Mouse (Mus musculus) left cerebral cortex, adult 8-10 months (tissue): Measurements from ENCODE around the gene Pkn1. TPM values are rescaled to one million over a fixed set of nuclear protein-coding genes. Genes with fewer than 3 reads are reported as not detected.

ENCODE experiments used
- DNase-seq, 2 experiments: peaks; one replicate each; pipeline ENCODE4 v3.0.0; 2022; ENCODE audit warnings: low spot score in 2 of 2
- total RNA-seq, 4 experiments: library from RNA; stranded (reverse); gene quantifications; 2 replicates each; pipeline ENCODE4 v1.2.4; 2022

Pkn1 gene
- total RNA-seq, 4 experiments from 2014 or later, result 52.2 to 66.2 (median 54.8) TPM

- no peak for DNase-seq
Measured at GRCm38 (mm10) chr8:83654725-83655124, 44.3 kb downstream of the Pkn1 start.

DNA sequence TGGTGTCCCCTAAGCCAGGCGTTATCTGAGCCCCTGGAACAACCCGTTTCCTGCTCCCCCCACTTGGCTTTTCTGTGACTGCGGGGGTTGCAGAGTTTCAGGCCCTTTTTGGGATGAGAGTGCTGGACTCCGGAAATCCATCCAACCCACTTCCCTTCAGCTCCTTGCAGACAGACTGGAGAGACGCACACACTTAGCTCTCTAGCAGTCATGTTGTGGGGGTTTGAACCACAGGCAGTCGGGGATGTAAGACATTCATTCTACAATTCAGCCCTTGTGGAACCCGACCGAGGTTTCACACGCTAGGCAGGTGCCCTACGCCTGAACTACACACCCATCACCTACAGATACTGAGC is 45.3 kb downstream of the Pkn1 start:
- no peak for DNase-seq

DNA sequence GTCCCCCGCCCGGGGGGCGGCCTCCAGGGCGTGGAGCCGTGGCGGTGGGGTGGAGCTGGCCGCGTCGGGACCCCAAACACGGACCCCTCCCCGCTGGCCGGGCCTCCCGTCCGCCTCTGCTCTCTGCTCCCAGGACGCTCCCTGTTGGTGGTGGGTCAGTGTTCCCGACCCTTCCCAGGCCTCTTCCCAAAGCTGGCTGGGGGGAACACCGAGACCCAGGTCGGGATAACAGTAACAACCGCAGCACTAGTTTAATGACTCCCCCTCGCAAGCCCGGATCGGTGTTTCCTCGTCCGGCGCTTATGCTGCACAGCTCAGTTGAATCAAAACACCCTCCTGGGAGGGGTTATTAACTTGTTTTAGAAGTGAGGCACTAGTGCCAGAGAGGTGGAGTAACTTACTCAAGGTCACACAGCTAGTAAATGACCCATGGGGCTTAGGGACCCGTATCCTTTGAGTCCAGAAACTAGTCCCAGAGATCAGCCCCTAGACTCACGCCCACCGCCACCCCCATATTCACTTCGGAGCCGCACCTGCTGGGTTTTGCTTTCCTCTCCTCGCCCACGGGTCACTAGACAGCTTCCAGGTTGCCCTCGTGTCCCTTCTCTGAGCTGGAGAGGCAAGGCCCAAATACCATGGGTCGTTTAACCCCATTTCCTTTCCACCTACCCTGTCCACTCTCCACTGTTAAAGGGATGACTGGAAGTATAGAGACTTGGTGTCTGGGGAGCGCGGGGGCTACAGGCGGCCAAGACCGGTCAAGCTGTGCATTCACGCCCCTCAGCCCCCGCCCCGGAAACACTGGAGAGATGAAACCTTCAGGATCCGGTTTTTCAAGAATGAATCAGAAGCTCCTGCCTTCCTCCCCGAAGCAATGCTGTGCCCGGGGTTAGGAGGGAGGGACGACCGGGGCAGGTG is 46.0 kb downstream of the Pkn1 start:
- DNase-seq, result no peak

DNA sequence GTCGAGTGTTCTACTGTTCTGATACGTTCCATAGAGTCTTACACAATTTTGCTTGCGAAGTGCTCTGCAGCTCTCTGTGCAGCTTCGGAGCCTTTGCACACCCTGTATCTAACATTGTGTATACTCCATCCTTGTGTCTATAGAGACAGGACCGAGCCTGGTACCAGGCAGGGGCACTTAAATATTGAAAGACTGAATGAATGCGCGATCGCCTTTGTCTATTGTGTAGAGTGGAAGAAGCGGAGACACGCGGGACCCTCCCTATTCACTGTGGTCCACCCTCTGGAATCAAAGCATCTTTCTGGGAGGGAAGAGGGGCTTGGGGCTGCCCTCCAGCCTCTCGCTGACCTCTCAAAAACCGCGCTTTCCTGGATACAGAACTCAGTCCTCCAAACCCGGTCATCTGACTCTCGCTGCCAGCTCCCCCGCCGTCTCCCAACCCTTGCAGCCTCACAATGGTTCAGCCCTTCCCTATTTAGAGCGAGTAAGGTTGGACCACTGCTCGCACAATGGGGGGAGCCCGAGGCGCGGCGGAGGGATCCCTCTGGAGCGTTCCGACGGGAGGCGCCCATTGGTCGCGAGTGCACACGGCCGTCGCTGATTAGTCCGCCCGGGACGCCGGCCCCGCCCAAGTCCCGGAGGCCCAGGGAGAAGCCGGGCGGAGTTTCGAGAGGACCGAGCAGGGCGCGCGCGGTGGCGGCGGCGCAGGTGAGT is 46.8 kb downstream of the Pkn1 start, which contains the start of gene Gipc1:
Gipc1 (plus strand) TSS at position 648 of the 714 bp plus-strand sequence.
- peak; percentile 90 to 96 for DNase-seq

DNA sequence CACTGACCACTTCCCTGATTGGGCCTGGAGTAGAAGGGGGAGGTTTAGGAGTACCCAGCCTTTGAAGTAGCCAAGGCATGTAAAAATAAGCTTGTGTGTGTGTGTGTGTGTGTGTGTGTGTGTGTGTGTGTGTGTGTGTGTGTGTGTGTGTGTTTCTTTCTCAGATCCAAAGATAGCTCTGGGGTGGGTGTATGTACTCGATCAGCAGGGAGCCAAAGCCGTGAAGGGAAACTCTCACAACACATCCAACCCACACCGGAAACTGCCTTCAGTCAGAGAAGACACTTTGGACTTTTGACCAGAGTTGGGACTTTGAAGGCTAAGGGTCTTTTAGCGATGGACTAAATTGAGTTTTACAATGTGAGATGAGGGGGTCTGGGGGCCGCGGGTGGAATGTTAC is 49.3 kb downstream of the Pkn1 start:
- DNase-seq, result no peak

DNA sequence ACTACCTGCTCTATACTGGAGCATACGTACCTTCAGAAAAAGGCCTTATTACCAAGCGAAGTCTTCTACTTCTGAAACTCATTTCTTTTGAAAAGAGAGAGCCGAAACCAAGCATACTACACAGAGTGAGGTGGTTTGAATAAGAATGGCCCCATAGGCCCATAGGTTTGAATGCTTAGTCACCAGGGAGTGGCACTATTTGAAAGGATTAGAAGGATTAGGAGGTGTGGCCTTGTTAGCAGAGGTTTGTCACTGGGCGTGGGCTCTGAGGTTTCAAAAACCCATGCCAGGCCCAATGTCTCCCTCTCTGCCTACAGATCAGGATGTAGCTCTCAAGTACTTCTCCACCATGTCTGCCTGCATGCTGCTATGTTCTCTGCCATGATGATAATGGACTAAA is 50.9 kb downstream of the Pkn1 start:
- DNase-seq, result no peak

- no peak for DNase-seq
Measured at GRCm38 (mm10) chr8:83647511-83647910, 51.5 kb downstream of the Pkn1 start.

DNA sequence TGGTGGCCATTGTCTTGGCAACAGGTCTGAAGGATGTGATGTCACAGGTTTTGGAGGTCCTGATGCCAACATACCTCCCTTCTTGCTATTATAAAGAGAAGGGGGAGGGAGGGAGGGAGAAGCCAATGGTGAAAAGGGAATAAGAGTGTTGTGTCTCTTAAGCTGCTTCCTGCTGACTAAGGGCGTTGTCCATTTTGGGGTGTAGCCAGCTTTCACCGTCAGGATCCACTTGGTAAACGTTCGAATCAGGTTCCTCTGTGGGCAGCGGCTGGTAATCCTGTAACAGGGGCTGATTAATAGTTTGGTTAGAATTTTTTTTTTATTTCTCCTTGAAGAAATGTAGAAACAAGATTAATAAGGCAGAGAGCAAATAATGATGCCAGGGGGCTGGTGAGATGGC is 59.3 kb downstream of the Pkn1 start:
- no peak for DNase-seq

- DNase-seq, result no peak
Measured at GRCm38 (mm10) chr8:83638856-83639255, 60.1 kb downstream of the Pkn1 start.

DNA sequence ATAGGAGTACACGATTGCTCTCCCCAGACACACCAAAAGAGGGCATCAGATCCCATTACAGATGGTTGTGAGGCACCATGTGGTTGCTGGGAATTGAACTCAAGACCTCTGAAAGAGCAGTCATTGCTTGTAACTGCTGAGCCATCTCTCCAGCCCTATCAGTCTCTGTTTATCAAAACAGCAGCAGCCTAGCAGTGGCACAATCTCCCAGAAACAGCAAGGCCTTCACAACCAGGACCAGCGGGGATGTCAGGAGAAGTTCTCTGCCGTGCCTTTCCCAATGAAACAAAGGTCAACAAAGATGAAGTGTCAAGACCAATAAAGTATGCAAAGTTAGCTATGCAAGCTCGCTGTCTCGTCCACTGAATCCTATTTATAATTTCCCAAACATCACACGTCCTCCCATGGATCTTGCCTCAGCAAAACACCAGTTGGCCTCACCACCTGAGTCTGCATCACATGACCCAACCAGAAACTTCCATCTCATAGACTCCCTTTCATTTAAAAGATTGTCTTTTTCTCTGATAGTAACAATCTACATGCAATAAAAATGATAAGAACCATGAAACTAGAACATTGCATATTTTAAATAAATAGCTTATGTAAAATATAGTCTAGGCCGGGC is 66.8 kb downstream of the Pkn1 start:
- no peak for DNase-seq

DNA sequence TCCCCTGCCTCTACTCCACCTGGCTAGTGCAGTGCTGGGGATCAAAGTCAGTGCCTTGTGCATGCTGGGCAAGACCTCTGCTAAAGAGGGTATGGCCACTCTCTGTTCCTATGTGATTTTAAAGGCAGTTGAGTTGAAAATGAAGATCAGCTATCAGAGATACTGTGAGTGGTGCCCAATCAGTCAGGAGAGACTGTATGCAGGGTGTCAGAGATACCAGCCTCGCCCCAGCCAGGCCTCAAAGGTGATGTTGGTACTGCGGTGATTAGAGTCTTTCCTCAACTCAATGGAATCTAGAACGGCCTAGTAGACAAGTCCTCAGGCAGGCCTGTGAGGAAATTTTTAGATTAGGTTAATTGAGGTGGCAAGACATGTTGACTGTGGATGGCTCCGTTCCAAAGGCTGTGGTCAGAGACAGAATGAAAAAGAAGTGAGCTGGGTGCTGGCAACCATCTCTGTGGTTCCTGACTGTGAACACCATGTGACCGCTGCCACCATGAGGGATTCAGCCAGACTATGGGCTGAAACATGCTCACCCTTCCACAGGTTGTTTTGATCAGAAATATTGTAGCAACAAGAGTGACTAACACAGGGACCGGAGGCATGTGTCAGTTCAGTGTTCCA is 73.2 kb downstream of the Pkn1 start:
- no peak for DNase-seq

- no peak for DNase-seq
Measured at GRCm38 (mm10) chr8:83624739-83625138, 74.2 kb downstream of the Pkn1 start.

- no peak for DNase-seq
Measured at GRCm38 (mm10) chr8:83623549-83623948, 75.4 kb downstream of the Pkn1 start.

- DNase-seq, result peak; percentile 87
Measured at GRCm38 (mm10) chr8:83622389-83622989, 76.5 kb downstream of the Pkn1 start.

GRCm38 (mm10) chr8:83621691-83622388 is 77.1 kb downstream of the Pkn1 start:
- no peak for DNase-seq

GRCm38 (mm10) chr8:83619568-83620285 is 79.3 kb downstream of the Pkn1 start:
- DNase-seq, result no peak

DNA sequence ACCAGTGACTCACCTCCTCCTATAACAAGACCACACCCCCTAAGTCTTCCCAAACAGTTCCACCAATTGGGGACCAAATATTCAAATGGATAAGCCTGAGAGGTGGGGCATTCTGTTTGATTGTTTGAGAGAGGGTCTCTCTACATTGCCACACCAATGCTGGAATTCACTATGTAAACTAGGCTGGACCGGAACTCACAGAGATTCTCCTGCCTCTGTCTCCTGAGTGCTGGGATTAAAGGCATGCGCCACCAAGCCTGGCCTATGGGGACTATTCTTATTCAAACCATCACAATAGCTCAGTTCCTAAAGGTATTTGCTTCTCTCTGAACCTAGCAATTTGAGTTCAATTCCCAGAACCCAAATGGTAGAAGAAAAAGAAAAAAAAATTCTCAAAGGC is 80.4 kb downstream of the Pkn1 start:
- no peak for DNase-seq

GRCm38 (mm10) chr8:83617111-83617510 is 81.9 kb downstream of the Pkn1 start:
- DNase-seq, result peak in 1 of 2 experiments; percentile 58

DNA sequence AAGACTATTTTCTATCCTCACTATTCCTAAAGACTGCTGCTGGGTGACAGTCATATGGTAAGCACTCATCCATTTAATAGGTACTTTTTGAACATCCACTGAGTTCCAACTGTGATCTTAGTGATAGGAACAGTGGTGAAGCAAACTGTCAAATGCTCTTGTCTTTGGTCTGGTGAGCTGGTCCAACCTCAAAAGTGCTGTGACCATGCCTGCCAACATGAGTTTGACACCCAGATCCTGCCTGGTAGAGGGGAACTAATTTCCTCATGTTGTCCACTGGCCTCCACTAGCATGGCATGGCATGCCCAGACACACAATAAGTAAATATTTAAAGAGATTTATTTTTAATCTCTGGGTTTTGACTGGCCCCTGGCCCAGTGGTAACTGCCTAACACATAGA is 82.4 kb downstream of the Pkn1 start:
- no peak for DNase-seq
